Mouse (Mus musculus) hindbrain, embryonic 14.5 days (tissue): Measurements from ENCODE around the gene Txlna. TPM values are rescaled to one million over a fixed set of nuclear protein-coding genes. Genes with fewer than 3 reads are reported as not detected.

Source experiments
- ATAC-seq: fragments of 200-750 bp; cut with Nextera tagmentation; 2 replicates; pipeline ENCODE4 v1.8.0; 2017; ENCODE audit warnings: moderate number of reproducible peaks, mild to moderate bottlenecking, moderate TSS enrichment, moderate library complexity; ENCODE audit not compliant: low FRiP score
- DNase-seq: peaks from one replicate; pipeline ENCODE4 v3.0.0-alpha.2; 2015; ENCODE audit warnings: low spot score
- H3K27ac ChIP-seq: fragments of 300-500 bp; sonication (generic); 2 replicates; pipeline ENCODE4 v1.5.1; 2014; ENCODE audit warnings: mild to moderate bottlenecking, moderate library complexity
- H3K27me3 ChIP-seq: fragments of 300-500 bp; sonication (generic); 2 replicates; pipeline ENCODE4 v1.6.1; 2014; ENCODE audit warnings: mild to moderate bottlenecking, low read length, mixed read lengths; ENCODE audit not compliant: control insufficient read depth, insufficient read depth
- H3K36me3 ChIP-seq: fragments of 300-500 bp; sonication (generic); replicated peaks from 2 replicates; pipeline ENCODE4 v1.6.1; 2014; ENCODE audit not compliant: control insufficient read depth, insufficient read depth
- H3K4me1 ChIP-seq: fragments of 300-500 bp; sonication (generic); replicated peaks from 2 replicates; pipeline ENCODE4 v1.6.1; 2014; ENCODE audit warnings: antibody characterized with exemption, low read length, mixed read lengths; ENCODE audit not compliant: control insufficient read depth, insufficient read depth
- H3K4me2 ChIP-seq: fragments of 300-500 bp; sonication (generic); replicated peaks from 2 replicates; pipeline ENCODE4 v1.6.1; 2014; ENCODE audit warnings: mild to moderate bottlenecking, moderate library complexity
- H3K4me3 ChIP-seq: fragments of 300-500 bp; sonication (generic); replicated peaks from 2 replicates; pipeline ENCODE4 v1.5.1; 2014; ENCODE audit warnings: mild to moderate bottlenecking, low read length
- H3K9ac ChIP-seq: fragments of 300-500 bp; sonication (generic); 2 replicates; pipeline ENCODE4 v1.6.1; 2014
- H3K9me3 ChIP-seq: fragments of 300-500 bp; sonication (generic); 2 replicates; pipeline ENCODE4 v1.6.1; 2016; ENCODE audit warnings: low read length; ENCODE audit not compliant: control insufficient read depth
- WGBS: fragments of 180-500 bp; shearing (Covaris S2); extraction: QIAGEN DNeasy Blood & Tissue Kit; methylation state at CpG from one replicate; pipeline ENCODE4 v1.1.7; 2014; 5-methylcytosine and 5-hydroxymethylcytosine counted together
- polyA plus RNA-seq: library from polyadenylated mRNA; unstranded; fragments of >200 nt; fragmentation: Nextera tagmentation; extraction: Ambion mirVana; gene quantifications from 2 replicates; pipeline ENCODE4 v1.2.1, GENCODE M21; 2014

The Txlna gene
- polyA plus RNA-seq, 1 experiment from 2014 or later, result 52.9 TPM

DNA sequence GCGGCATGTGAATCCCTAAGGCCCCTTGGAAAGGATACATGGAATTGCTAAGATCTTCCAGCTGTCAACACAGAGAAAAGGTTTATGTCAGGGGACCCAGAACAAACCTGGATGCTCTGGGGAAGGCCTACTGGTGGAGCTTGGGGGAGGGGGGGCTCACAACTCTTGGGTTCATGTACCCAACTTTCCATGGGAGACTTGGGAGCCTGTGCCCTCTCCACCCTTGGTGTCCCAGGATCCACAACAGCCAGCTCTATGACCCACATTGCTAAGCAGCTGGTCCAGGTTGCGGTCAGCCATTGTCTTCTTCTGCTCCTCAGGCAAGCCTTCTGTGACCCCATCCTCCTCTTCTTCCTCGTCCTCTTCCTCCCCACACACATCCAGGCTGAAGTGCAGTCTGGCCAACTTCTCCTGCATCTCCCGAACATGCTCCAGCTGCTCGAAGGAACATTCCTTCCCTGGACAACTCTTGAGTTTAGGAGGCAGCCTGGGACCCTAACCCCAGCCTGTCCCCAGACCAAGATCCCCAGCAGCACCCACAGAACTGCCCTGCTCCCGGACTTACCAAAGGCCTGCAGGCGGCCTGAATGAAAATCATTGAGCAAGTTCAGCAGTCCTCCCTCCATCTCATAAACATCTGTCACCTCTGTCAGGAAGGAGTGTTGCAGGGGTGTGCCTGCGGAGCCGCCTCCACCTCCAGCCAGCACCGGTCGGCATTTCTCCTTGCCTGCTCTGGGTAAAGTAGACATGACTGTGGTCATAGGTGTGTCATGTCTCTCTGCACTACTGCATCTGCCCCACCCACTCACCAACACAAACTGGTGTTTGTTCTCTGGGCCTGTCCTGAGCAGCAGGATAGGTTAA, 20.2 kb downstream of the Txlna start:
- H3K4me1 ChIP-seq, result peaks cover 39% of the 10 kb centered on the region
- no peaks in the 10 kb centered on the region for H3K9me3 ChIP-seq
- H3K36me3 ChIP-seq, result peaks cover 17% of the 10 kb centered on the region
- no peaks in the 10 kb centered on the region for H3K27me3 ChIP-seq
- no peak for DNase-seq
- H3K4me3 ChIP-seq, result no peak overlapping the region
- H3K4me2 ChIP-seq, result peak overlapping the region; percentile 13; the same call in 1 of the 2 replicates
- WGBS, result 89% methylated on average over 11 of the region's 11 CpGs
- H3K27ac ChIP-seq, result no peak overlapping the region
- H3K9ac ChIP-seq, result 0 out of 2 replicates have a peak overlapping the region, but pooled peaks have one; percentile 3
- no peak for ATAC-seq

- H3K4me2 ChIP-seq, result peak within 1 kb of the TSS; percentile 60
- peak; percentile 97 for DNase-seq
- WGBS, result 5% methylated on average over 43 of the region's 44 CpGs
- peak; percentile 91 for ATAC-seq
- H3K27me3 ChIP-seq, result no peaks in the 10 kb centered on the region
- peaks cover 19% of the 10 kb centered on the region for H3K36me3 ChIP-seq
- H3K4me3 ChIP-seq, result peak within 1 kb of the TSS; percentile 52
- H3K9ac ChIP-seq, result peak within 1 kb of the TSS; percentile 78
- peaks cover 27% of the 10 kb centered on the region for H3K4me1 ChIP-seq
- H3K9me3 ChIP-seq, result no peaks in the 10 kb centered on the region
- peak within 1 kb of the TSS; percentile 91 for H3K27ac ChIP-seq
These were observed 21.8 kb downstream of the Txlna start, which contains the start of gene Iqcc for GRCm38 (mm10) chr4:129618786-129619691. Gene Iqcc, minus strand, starts transcription at chr4:129619099.

- Histone ChIP-seq H3K27me3 (no peaks in the 10 kb centered on the region), H3K4me2 (peak overlapping the region; percentile 60), H3K4me3 (peak overlapping the region; percentile 52), H3K4me1 (peaks cover 24% of the 10 kb centered on the region), H3K27ac (peak overlapping the region; percentile 91; the same call in 1 of the 2 replicates), H3K9me3 (no peaks in the 10 kb centered on the region), H3K9ac (peak overlapping the region; percentile 78), H3K36me3 (peaks cover 19% of the 10 kb centered on the region)
- ATAC-seq (no peak), DNase-seq (no peak)
- 97% methylated on average over 5 of the region's 5 CpGs for WGBS
These were observed 22.8 kb downstream of the Txlna start for GRCm38 (mm10) chr4:129618031-129618430.

DNA sequence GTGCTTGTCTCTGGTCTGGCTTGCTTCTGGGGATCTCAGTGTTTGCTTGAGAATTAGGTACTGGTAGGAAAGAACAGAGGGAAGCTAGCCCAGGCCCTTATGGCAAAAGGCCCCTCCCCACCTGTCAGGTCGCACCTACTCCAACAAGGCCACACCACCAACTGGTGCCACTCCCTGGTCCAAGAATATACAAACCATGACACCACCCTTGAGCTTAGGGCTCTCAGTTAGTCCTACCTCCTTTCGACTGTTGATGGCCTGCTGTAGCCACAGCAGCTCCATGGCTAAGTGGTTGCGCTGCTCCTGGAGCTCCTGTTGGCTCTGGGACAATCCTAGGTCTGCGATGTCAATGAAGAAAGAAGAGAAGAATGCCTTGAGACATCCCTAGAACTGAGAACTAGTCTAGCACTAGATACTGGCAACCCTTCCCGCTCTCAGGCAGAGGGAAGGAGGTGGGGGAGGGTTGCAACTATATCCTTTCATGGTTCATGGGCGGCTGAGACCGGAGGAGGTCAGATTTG, 23.7 kb downstream of the Txlna start:
- 96% methylated on average over 7 of the region's 7 CpGs for WGBS

GRCm38 (mm10) chr4:129616631-129617030, 24.2 kb downstream of the Txlna start:
- no peak overlapping the region for H3K27ac ChIP-seq
- no peak overlapping the region for H3K9ac ChIP-seq
- H3K4me2 ChIP-seq, result no peak overlapping the region
- H3K9me3 ChIP-seq, result no peaks in the 10 kb centered on the region
- WGBS, result 91% methylated on average over 3 of the region's 3 CpGs
- DNase-seq, result no peak
- H3K36me3 ChIP-seq, result peaks cover 19% of the 10 kb centered on the region
- no peak for ATAC-seq
- no peak overlapping the region for H3K4me3 ChIP-seq
- no peaks in the 10 kb centered on the region for H3K27me3 ChIP-seq
- H3K4me1 ChIP-seq, result peaks cover 10% of the 10 kb centered on the region

More for the DNA sequence above, 23.7 kb downstream of the Txlna start:
- H3K4me1 ChIP-seq, result peaks cover 16% of the 10 kb centered on the region
- H3K27ac ChIP-seq, result no peak overlapping the region
- H3K4me3 ChIP-seq, result no peak overlapping the region
- ATAC-seq, result no peak
- H3K27me3 ChIP-seq, result no peaks in the 10 kb centered on the region
- no peaks in the 10 kb centered on the region for H3K9me3 ChIP-seq
- no peak overlapping the region for H3K4me2 ChIP-seq
- H3K36me3 ChIP-seq, result peaks cover 19% of the 10 kb centered on the region
- no peak overlapping the region for H3K9ac ChIP-seq
- no peak for DNase-seq

- peaks cover 19% of the 10 kb centered on the region for H3K36me3 ChIP-seq
- H3K27me3 ChIP-seq, result no peaks in the 10 kb centered on the region
- no peaks in the 10 kb centered on the region for H3K9me3 ChIP-seq
- WGBS, result 92% methylated on average over 9 of the region's 9 CpGs
- no peak overlapping the region for H3K27ac ChIP-seq
- peaks cover 9% of the 10 kb centered on the region; the same call in 1 of the 2 replicates for H3K4me1 ChIP-seq
- no peak overlapping the region for H3K9ac ChIP-seq
- no peak overlapping the region for H3K4me2 ChIP-seq
- DNase-seq (no peak), ATAC-seq (no peak)
- H3K4me3 ChIP-seq, result no peak overlapping the region
These were observed 25.0 kb downstream of the Txlna start for GRCm38 (mm10) chr4:129615801-129616290.

GRCm38 (mm10) chr4:129614093-129614492, 26.8 kb downstream of the Txlna start, which contains the start of gene Dcdc2b:
Gene Dcdc2b, minus strand, starts transcription at chr4:129614257.
- H3K4me1 ChIP-seq, result peaks cover 9% of the 10 kb centered on the region; the same call in 1 of the 2 replicates
- WGBS, result 76% methylated on average over 6 of the region's 6 CpGs
- no peak within 1 kb of the TSS for H3K9ac ChIP-seq
- no peaks in the 10 kb centered on the region for H3K27me3 ChIP-seq
- H3K4me3 ChIP-seq, result no peak within 1 kb of the TSS
- H3K9me3 ChIP-seq, result no peaks in the 10 kb centered on the region
- ATAC-seq, result no peak
- no peak for DNase-seq
- peaks cover 23% of the 10 kb centered on the region for H3K36me3 ChIP-seq
- no peak within 1 kb of the TSS for H3K4me2 ChIP-seq
- H3K27ac ChIP-seq, result no peak within 1 kb of the TSS

DNA sequence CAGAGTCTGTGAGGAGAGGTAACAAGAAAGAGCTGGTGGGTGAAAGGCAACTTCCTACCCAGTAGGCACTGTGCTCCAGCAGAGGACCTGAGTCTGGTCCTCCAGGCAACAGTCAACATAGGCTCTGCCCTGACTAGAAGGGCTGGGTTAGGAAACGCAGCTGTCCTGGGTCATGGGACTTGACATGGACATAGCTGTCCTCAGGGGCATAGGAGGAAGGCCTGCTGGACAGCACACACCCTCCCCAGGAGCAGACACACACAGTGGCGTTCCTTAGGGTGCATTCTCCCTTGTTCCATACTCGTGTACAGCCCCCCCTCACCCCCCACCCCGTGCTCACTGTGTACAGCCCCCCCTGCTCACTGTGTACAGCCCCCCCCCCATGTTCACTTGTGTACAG, 30.4 kb downstream of the Txlna start:
- DNase-seq (no peak), ATAC-seq (peak; percentile 28; the same call in 1 of the 2 replicates)
- Histone ChIP-seq H3K4me2 (no peak overlapping the region), H3K36me3 (peaks cover 35% of the 10 kb centered on the region), H3K9ac (no peak overlapping the region), H3K9me3 (no peaks in the 10 kb centered on the region), H3K27ac (no peak overlapping the region), H3K4me3 (no peak overlapping the region), H3K27me3 (no peaks in the 10 kb centered on the region), H3K4me1 (peaks cover 3% of the 10 kb centered on the region; the same call in 1 of the 2 replicates)
- 71% methylated on average over 4 of the region's 4 CpGs for WGBS
